Mouse (Mus musculus) induced T-regulatory cell, adult 2 months (primary cell): ENCODE data around the gene Ankrd60.

ENCODE experiments used
- DNase-seq: peaks from one replicate; pipeline ENCODE4 v3.0.0-alpha.2; 2012; ENCODE audit warnings: low read depth

The Ankrd60 gene

GRCm38 (mm10) chr2:173577669-173578557 is at the start of gene Ankrd60:
Gene Ankrd60, minus strand, starts transcription at chr2:173578365.
- peak; percentile 90 for DNase-seq

GRCm38 (mm10) chr2:173625786-173626185 is 47.6 kb upstream of the Ankrd60 start:
- no peak for DNase-seq

GRCm38 (mm10) chr2:173624667-173625066 is 46.5 kb upstream of the Ankrd60 start:
- peak; percentile 5 for DNase-seq

GRCm38 (mm10) chr2:173622173-173622601 is 44.0 kb upstream of the Ankrd60 start:
- no peak for DNase-seq

- DNase-seq, result peak; percentile 12
Observed at GRCm38 (mm10) chr2:173620645-173621044, 42.5 kb upstream of the Ankrd60 start.

GRCm38 (mm10) chr2:173619132-173619531 is 41.0 kb upstream of the Ankrd60 start:
- no peak for DNase-seq

- DNase-seq, result no peak
Observed at GRCm38 (mm10) chr2:173616156-173616555, 38.0 kb upstream of the Ankrd60 start.

GRCm38 (mm10) chr2:173615378-173616081 is 37.4 kb upstream of the Ankrd60 start:
- DNase-seq, result no peak

GRCm38 (mm10) chr2:173608020-173608958 is 30.1 kb upstream of the Ankrd60 start:
- no peak for DNase-seq

- no peak for DNase-seq
Observed at GRCm38 (mm10) chr2:173606415-173606804, 28.2 kb upstream of the Ankrd60 start.

- DNase-seq, result no peak
Observed at GRCm38 (mm10) chr2:173605713-173606414, 27.7 kb upstream of the Ankrd60 start.

GRCm38 (mm10) chr2:173601861-173602260 is 23.7 kb upstream of the Ankrd60 start:
- DNase-seq, result no peak

GRCm38 (mm10) chr2:173595374-173595781 is 17.2 kb upstream of the Ankrd60 start:
- peak; percentile 75 for DNase-seq

- DNase-seq, result no peak
Observed at GRCm38 (mm10) chr2:173594313-173595063, 16.3 kb upstream of the Ankrd60 start.

GRCm38 (mm10) chr2:173593841-173594240 is 15.7 kb upstream of the Ankrd60 start:
- no peak for DNase-seq

- no peak for DNase-seq
Observed at GRCm38 (mm10) chr2:173592781-173593180, 14.6 kb upstream of the Ankrd60 start.

GRCm38 (mm10) chr2:173587411-173587810 is 9.2 kb upstream of the Ankrd60 start:
- no peak for DNase-seq

- peak; percentile 85 for DNase-seq
Observed at GRCm38 (mm10) chr2:173586118-173586968, 8.2 kb upstream of the Ankrd60 start.

GRCm38 (mm10) chr2:173585387-173586117 is 7.4 kb upstream of the Ankrd60 start:
- peak; percentile 64 for DNase-seq
